Mouse (Mus musculus): ENCODE data around the gene Gzf1.

The Gzf1 gene

DNA sequence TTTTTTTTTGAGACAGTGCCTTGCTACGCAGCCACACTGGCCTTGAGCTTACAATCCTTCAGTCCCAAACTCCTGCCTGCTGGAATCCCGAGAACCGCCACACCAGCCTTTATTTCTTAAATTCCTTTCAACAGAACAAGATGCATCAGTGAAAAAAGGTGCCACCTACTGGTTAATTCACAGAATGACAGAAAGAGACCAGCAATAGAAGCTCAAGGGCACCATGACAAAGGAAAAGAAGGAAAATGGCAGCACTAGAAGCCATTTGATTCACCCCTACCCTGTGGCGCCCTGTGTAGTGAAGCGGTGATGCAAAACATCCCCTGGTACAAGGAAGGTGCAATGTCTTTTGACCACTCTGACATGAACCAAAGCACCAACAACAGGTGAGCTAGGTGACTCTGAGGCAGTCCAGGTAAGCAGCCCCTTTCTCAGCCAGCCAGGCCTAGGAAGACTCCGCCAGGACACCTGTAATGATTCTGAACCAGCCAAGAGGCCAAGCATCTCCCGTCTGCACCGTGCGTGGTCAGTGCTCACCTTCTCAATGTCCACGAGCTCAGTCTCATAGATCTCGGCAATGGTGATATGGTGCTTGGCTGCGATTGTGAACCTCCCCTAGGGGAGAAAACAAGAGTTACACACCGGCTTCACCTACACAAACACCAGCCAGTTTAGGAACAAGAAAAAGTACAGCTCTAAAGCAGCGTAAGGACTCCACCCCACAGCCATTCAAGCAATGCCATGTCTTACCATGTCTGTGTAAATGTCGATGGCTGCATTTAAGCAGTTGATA, 25.8 kb downstream of the Gzf1 start:
- DNase-seq (ENCODE audit: low spot score): no peak

DNA sequence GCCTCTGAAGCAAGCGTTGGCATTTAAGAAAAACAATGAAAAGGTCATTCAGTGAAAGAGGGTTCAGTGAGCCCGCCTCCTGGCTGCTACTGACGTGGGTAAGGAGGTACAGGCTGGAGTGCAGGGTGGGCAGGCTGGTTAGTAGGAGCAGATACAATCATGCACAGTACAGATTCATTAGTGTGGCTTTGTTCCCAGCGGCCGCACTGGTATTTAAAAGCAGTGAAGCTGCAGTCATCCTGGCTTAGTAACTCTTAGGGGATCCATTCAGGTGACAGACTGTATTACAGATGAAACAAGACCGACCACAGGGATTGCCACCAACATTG, 26.3 kb downstream of the Gzf1 start:
- no peak for DNase-seq (ENCODE audit: low spot score)

DNA sequence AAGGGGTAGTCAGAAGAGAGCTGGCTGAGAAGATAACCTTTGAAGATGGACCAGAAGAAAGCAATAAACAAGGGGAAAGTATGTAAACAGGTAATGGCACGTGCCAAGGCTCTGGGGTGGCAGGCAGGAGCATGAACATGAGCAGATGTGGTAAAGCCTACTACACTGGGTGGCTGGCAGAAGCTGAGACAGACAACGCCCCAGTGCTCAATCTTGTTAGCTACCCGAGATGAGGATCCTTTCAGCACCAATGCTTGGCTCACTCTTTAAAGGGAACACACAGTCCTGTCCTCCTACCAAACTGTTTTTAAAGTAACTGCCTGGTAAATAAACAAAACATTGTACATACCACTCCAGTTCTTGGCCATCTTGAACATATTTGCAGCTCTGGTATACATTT, 31.5 kb downstream of the Gzf1 start:
- DNase-seq (ENCODE audit: low spot score): no peak

DNA sequence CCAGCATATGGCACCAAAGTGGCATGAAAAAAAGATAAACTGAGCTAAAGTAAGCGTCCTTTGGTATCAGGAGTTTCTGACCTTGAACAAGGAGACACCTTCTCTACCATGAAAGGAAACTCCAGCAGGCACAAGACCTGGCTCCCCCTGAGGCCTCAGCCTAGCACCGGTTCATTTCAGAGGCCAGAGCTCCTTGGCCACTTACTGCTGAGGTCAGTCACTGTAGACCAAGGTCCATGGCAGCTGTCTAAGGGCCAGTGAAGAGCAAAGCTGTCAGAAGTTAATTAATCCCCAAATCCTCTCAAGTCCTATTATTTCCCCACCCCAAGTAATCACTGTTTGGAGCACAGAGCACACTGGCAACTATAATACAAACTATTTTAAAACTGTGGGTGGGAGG, 36.2 kb downstream of the Gzf1 start:
- DNase-seq (ENCODE audit: low spot score): no peak

DNA sequence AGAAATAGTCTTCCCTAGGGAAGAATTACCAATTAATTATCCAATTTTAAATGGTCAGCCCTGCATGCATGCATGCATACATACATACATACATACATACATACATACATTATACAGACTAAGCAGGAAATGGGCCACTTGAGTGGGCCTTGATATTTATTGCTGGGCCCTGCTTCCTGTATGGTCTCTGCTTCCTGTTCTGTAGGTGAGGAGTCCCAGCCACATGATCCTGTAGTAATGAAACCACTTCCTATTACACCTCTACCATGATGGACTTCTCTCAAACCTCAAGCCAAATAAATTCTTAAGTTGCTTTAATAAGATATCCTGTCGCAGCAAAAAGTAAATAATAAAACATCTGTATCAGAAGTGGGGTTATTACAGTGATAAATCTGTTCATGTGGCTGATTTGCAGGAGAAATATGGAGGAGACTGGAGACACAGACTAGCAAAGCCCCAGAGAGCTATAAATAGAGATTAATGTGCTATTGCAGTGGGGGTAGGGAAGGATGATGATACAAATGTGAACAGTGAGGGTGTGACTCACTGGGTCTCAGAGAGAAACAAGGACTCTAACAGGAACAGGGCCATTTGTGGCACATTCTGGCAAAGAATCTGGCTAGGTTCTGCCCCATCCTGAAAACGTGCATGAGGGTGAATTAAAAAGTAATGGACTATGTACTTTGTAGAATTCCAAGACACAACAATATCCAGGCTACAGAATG, 38.6 kb downstream of the Gzf1 start:
- DNase-seq (ENCODE audit: low spot score): no peak

DNA sequence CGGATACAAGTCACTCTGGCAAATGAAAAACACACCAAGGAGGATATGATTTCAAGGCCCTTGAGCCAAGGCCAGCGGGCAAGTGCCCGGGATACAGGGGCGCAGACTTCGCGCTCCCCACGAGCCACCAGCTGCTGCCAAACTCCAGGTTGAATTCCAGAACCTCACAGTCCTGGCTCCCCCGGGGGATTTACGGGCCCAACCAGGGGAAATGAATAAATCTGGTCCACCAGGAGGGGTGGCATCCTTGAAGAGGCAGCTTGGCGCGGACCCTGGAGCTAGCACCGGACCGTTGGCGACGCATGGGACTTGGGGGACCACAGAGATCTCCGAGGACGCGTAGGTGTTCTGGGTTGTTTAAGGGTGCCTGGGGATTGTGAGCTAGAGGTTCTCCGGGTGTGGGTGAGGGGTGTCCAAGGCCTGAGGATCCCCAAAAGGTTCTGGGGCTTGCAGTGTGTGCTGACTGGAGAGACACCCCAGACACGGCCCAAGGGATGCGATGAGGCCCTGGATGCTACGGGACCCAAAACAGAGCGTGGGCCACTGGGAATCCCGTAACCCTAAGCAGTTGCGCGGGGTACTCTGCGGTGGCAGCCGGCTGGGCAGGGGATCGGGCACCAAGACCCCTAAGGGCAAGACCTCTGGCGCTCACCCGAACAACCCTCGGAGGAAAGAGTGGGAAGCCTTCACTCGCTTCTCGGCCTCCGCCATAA, 50.9 kb downstream of the Gzf1 start:
- DNase-seq (ENCODE audit: low spot score): peak; percentile 41

DNA sequence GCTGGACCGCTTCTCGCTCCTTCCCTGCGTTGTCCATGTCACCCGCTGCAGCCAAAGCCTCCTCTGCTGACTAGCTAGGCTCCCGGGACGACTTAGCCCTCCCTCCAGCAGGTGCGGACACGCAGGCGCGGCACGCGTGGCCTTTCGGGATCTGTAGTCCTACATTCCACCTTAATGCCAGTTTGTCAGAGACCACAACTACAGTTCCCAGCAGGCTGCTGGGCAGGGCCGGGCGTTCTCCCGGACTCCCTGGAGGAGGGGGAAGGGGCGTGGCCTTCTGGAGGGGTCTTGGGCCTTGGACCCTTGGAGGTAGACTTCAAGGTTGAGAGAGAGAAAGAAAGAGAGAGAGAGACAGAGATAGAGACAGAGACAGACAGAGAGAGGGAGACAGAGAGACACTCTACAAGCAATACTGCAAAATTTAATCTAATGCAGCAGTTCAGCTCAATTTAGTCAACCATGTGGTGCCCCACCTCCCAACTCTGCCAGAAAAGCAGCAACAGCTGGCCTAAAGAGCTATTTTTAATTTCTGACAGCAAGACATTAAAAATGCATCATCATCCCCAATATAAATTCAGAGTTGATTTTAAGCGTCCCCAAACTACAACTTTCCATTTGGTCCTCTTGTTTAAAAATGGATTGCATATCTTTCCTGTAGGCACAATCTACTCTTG, 51.6 kb downstream of the Gzf1 start, which contains the start of gene Napb:
Napb (minus strand) TSS at position 141 of the 674 bp plus-strand sequence.
- peak; percentile 91 for DNase-seq (ENCODE audit: low spot score)

All from testis, postnatal 10 days (tissue).